Mouse (Mus musculus) E14TG2a.4 (cell line): ENCODE data around the gene Fam166b.

Source experiments
- CTCF ChIP-seq: conservative IDR thresholded peaks from 2 replicates; pipeline ENCODE4 v1.5.1; 2014; ENCODE audit warnings: low read length
- NANOG ChIP-seq: IDR thresholded peaks from 2 replicates; pipeline ENCODE4 v1.6.1; 2014; ENCODE audit warnings: borderline replicate concordance, low read length, mixed read lengths
- POU5F1 ChIP-seq: IDR thresholded peaks from 2 replicates; pipeline ENCODE4 v1.6.1; 2014; ENCODE audit warnings: low read length, borderline replicate concordance

DNA sequence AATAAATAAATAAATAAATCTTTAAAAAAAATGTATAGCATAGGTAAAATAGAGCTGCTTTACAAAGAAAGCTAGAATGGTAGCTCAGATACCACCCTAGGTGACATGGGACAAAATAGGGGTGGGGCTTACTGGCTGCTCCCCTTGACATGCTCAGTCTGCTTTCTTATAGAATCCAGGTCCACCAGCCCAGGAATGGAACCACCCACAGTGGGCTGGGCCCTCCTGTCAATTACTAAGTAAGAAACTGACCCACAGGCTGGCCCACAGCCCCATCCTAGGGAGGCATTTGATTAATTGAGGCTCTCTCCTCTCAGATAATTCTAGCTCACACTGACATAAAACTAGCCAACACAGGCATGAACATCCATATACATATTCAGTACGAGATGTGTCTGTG is 3.9 kb upstream of the Fam166b start:
- TF ChIP-seq CTCF (no peak), POU5F1 (no peak), NANOG (no peak)
